Mouse (Mus musculus): ENCODE measurements around the gene Spaar. TPM values are rescaled to one million over a fixed set of nuclear protein-coding genes. Genes with fewer than 3 reads are reported as not detected.

Spaar gene
- total RNA-seq, 1 experiment from 2014 or later = 4.2 TPM

GRCm38 (mm10) chr4:43798936-43799335 is 69.1 kb downstream of the Spaar start:
- peak; percentile 39 for DNase-seq

Other genes starting within 250 kb of the Spaar start
- 0.59 and 1.3 TPM in 2 replicates for gene Sit1, start 246.3 kb upstream of the Spaar start, total RNA-seq (2021)
- gene Ccdc107, start 237.1 kb upstream of the Spaar start, total RNA-seq (2021) = 48.3 and 50.0 TPM in 2 replicates
- 5.2 and 6.8 TPM in 2 replicates for gene Arhgef39, start 230.3 kb upstream of the Spaar start, total RNA-seq (2021)
- gene Car9, start 223.1 kb upstream of the Spaar start, total RNA-seq (2021) = 0.37 and 0.83 TPM in 2 replicates
- 84.5 and 88.0 TPM in 2 replicates for gene Tpm2, start 206.3 kb upstream of the Spaar start, total RNA-seq (2021)
- gene Creb3, start 167.7 kb upstream of the Spaar start, total RNA-seq (2021) = 108 and 117 TPM in 2 replicates
- 201 and 213 TPM in 2 replicates for gene Tln1, start 167.3 kb upstream of the Spaar start, total RNA-seq (2021)
- 43.3 and 52.6 TPM in 2 replicates for gene Rgp1, start 151.3 kb upstream of the Spaar start, total RNA-seq (2021)
- 11.7 and 15.0 TPM in 2 replicates for gene Gba2, start 151.2 kb upstream of the Spaar start, total RNA-seq (2021)
- 2.1 and 2.3 TPM in 2 replicates for gene Msmp, start 145.5 kb upstream of the Spaar start, total RNA-seq (2021)
- gene Npr2, start 98.1 kb upstream of the Spaar start, total RNA-seq (2021) = 36.4 and 43.9 TPM in 2 replicates
- 0.93 and 1.1 TPM in 2 replicates for gene Spag8, start 76.4 kb upstream of the Spaar start, total RNA-seq (2021)
- 91.7 and 99.5 TPM in 2 replicates for gene Hint2, start 73.6 kb upstream of the Spaar start, total RNA-seq (2021)
- gene Tmem8b, start 61.1 kb upstream of the Spaar start, total RNA-seq (2021) = 7.2 and 9.9 TPM in 2 replicates
- 0.30 TPM in 1 of 2 replicates, not detected in the other for gene Fam221b, start 60.9 kb upstream of the Spaar start, total RNA-seq (2021)
- gene Olfr70, start 29.2 kb upstream of the Spaar start, total RNA-seq (2021) = not detected in 2 replicates
- gene Olfr71, start 19.8 kb upstream of the Spaar start, total RNA-seq (2021) = not detected in 2 replicates
- 4.4 and 6.2 TPM in 2 replicates for gene Hrct1, start 2.8 kb upstream of the Spaar start, total RNA-seq (2021)
- gene Olfr159, start 41.0 kb downstream of the Spaar start, total RNA-seq (2021) = not detected in 2 replicates
- gene Olfr156, start 93.9 kb downstream of the Spaar start, total RNA-seq (2021) = not detected in 2 replicates
- not detected in 2 replicates for gene Olfr157, start 110.2 kb downstream of the Spaar start, total RNA-seq (2021)
- gene Olfr155, start 121.5 kb downstream of the Spaar start, total RNA-seq (2021) = not detected in 2 replicates
- 14.6 and 16.6 TPM in 2 replicates for gene Reck, start 145.5 kb downstream of the Spaar start, total RNA-seq (2021)
- gene Glipr2, start 227.4 kb downstream of the Spaar start, total RNA-seq (2021) = 7.4 and 9.1 TPM in 2 replicates